Mouse (Mus musculus): ENCODE data around the gene Nutm2.
"Not testable (repeated sequence)": the region's sequence is repeated elsewhere in the genome, so short reads cannot be mapped to it uniquely, and the experiment has no call there.

Gene Nutm2

GRCm38 (mm10) chr13:50467007-50467406 lies at the start of gene Nutm2:
Nutm2 (plus strand) TSS chr13:50467307.
- no peak for DNase-seq

GRCm38 (mm10) chr13:50417389-50418183 lies 49.5 kb upstream of the Nutm2 start, which contains the start of gene Fbxw17:
Fbxw17 (plus strand) TSS chr13:50417864.
- DNase-seq, result peak; percentile 80

- no peak for DNase-seq
These were observed 48.7 kb upstream of the Nutm2 start for GRCm38 (mm10) chr13:50418421-50418820.

- DNase-seq, result no peak
These were observed 43.4 kb upstream of the Nutm2 start for GRCm38 (mm10) chr13:50423625-50424209.

GRCm38 (mm10) chr13:50424517-50424916 lies 42.6 kb upstream of the Nutm2 start:
- DNase-seq, result no peak

GRCm38 (mm10) chr13:50426686-50427085 lies 40.4 kb upstream of the Nutm2 start:
- no peak for DNase-seq

GRCm38 (mm10) chr13:50443812-50444211 lies 23.3 kb upstream of the Nutm2 start, which contains the start of gene Gm47429:
Gm47429 (minus strand) TSS chr13:50443912.
- no peak for DNase-seq

- DNase-seq, result no peak
These were observed 21.8 kb upstream of the Nutm2 start for GRCm38 (mm10) chr13:50445261-50445660.

- not testable (repeated sequence) for DNase-seq
These were observed 14.8 kb upstream of the Nutm2 start for GRCm38 (mm10) chr13:50452266-50452665.

- no peak for DNase-seq
These were observed 13.7 kb upstream of the Nutm2 start for GRCm38 (mm10) chr13:50453426-50453825.

GRCm38 (mm10) chr13:50460433-50460832 lies 6.7 kb upstream of the Nutm2 start:
- not testable (repeated sequence) for DNase-seq

GRCm38 (mm10) chr13:50464621-50465562 lies 2.2 kb upstream of the Nutm2 start:
- DNase-seq, result no peak

GRCm38 (mm10) chr13:50488510-50488909 lies 21.4 kb downstream of the Nutm2 start:
- DNase-seq, result not testable (repeated sequence)

GRCm38 (mm10) chr13:50510470-50511343 lies 43.6 kb downstream of the Nutm2 start:
- DNase-seq, result not testable (repeated sequence)

Data from layer of hippocampus, adult 9-11 months (tissue).